Mouse (Mus musculus): ENCODE measurements around the gene Wdr46.
A peak's percentile ranks its signal among the peaks of the same experiment; 100 is the strongest.

Wdr46 gene

GRCm38 (mm10) chr17:33928251-33928947, 12.1 kb upstream of the Wdr46 start:
- no peak for DNase-seq (ENCODE audit: low spot score)

- DNase-seq (ENCODE audit: low spot score): peak; percentile 91
These were observed 10.8 kb upstream of the Wdr46 start, which contains the start of gene Rgl2 for GRCm38 (mm10) chr17:33929371-33930279. Rgl2 (plus strand) TSS chr17:33929543.

- DNase-seq (ENCODE audit: low spot score): peak; percentile 76
These were observed 9.9 kb upstream of the Wdr46 start for GRCm38 (mm10) chr17:33930280-33931158.

GRCm38 (mm10) chr17:33931159-33931866, 9.1 kb upstream of the Wdr46 start:
- DNase-seq (ENCODE audit: low spot score): no peak

GRCm38 (mm10) chr17:33931947-33932346, 8.5 kb upstream of the Wdr46 start:
- no peak for DNase-seq (ENCODE audit: low spot score)

GRCm38 (mm10) chr17:33932448-33932847, 8.0 kb upstream of the Wdr46 start:
- no peak for DNase-seq (ENCODE audit: low spot score)

GRCm38 (mm10) chr17:33932970-33933369, 7.5 kb upstream of the Wdr46 start:
- no peak for DNase-seq (ENCODE audit: low spot score)

- DNase-seq (ENCODE audit: low spot score): no peak
These were observed 4.9 kb upstream of the Wdr46 start for GRCm38 (mm10) chr17:33935422-33936055.

- no peak for DNase-seq (ENCODE audit: low spot score)
These were observed 3.5 kb upstream of the Wdr46 start for GRCm38 (mm10) chr17:33936993-33937392.

- no peak for DNase-seq (ENCODE audit: low spot score)
These were observed 1.7 kb upstream of the Wdr46 start for GRCm38 (mm10) chr17:33938783-33939182.

GRCm38 (mm10) chr17:33940981-33941380, 521 bp downstream of the Wdr46 start:
- DNase-seq (ENCODE audit: low spot score): no peak

- no peak for DNase-seq (ENCODE audit: low spot score)
These were observed 921 bp downstream of the Wdr46 start for GRCm38 (mm10) chr17:33941381-33941780.

GRCm38 (mm10) chr17:33943454-33943853, 3.0 kb downstream of the Wdr46 start:
- no peak for DNase-seq (ENCODE audit: low spot score)

GRCm38 (mm10) chr17:33947430-33948089, 7.1 kb downstream of the Wdr46 start:
- peak; percentile 20 for DNase-seq (ENCODE audit: low spot score)

GRCm38 (mm10) chr17:33948090-33948904, 7.8 kb downstream of the Wdr46 start:
- no peak for DNase-seq (ENCODE audit: low spot score)

- DNase-seq (ENCODE audit: low spot score): peak; percentile 12
These were observed 8.6 kb downstream of the Wdr46 start for GRCm38 (mm10) chr17:33948905-33949537.

GRCm38 (mm10) chr17:33950131-33950625, 9.7 kb downstream of the Wdr46 start:
- no peak for DNase-seq (ENCODE audit: low spot score)

- peak; percentile 77 for DNase-seq (ENCODE audit: low spot score)
These were observed 10.8 kb downstream of the Wdr46 start, which contains the start of gene B3galt4 for GRCm38 (mm10) chr17:33951021-33951946. B3galt4 (minus strand) TSS chr17:33951488.
